Mouse (Mus musculus) retina, adult 2 months (tissue): Measurements from ENCODE around the gene Fryl.

Experiments
- DNase-seq: peaks from one replicate; pipeline ENCODE4 v3.0.0-alpha.2; 2012; ENCODE audit warnings: low read depth, low spot score

The Fryl gene

DNA sequence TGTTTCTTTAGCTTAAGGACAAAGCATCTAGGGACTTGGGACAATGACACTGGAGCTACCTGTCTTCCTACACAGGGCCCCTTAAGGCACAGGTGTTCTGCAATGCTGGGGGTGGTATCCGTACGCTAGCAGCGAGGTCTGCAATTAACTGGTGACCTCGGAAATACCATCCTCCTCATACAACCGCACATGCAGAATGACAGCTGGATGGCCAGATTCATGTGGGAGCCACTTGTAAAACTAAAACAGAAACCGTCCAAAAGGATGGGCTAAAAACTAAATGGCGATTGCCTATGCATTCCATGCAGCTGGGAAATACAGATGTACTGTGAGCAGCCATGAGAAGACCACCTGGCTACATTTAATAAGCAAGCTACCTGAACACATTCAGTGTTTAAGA lies 34.6 kb downstream of the Fryl start:
- DNase-seq, result no peak

DNA sequence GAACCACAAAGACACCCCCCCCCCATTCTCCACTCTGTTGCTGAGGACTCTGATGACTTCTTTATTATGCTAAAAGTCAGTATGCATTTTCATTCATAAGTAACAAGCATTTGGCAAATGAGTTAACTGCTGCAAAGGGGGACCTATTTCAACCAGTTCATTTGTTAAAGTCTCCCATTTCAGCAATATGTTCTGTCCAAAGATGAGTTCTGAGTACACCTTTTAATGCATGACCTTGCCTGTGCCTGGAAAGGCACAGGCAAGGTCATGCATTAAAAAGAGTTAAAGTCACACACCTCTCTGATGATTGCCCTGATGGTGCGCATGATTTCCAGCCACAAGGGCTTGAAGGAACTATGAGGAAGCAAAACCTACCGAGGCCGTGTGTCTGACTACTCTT lies 36.7 kb downstream of the Fryl start:
- DNase-seq, result no peak

DNA sequence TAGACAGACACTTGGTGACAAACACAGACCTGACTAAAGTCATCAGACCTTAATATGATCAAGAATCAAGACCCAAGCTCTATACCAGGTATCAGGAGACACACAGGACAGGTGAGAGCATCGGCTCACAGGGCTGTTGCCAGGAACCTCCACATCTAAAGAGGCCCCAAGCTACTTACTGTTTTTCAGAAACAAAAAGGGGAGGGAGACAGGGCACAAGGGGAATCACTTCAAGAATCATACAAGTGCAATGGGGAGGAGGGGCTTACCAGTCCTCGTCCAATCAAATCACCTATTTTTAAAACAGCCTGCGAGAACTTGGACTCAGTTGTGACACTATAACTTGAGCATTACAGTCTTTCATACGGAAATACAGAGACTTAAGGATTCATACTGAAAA lies 38.4 kb downstream of the Fryl start:
- DNase-seq, result no peak

DNA sequence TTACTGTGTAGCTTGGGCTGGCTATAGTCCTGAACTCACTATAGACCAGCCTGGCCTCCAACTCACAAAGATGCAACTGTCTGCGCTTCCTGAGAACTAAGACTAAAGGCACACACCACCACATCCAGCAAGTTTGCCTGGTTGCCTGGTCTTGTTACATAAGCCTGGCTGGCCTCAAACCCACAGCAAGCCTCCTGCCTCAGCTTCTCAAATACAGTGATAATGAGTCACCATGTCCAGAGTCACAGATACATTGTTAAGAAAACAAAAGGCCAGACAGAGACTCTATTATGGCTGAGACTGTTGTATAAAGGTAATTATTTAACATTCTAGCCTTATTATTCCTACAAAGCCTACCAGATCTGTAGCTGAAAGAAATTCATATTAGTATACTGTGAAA lies 39.3 kb downstream of the Fryl start:
- DNase-seq, result no peak

DNA sequence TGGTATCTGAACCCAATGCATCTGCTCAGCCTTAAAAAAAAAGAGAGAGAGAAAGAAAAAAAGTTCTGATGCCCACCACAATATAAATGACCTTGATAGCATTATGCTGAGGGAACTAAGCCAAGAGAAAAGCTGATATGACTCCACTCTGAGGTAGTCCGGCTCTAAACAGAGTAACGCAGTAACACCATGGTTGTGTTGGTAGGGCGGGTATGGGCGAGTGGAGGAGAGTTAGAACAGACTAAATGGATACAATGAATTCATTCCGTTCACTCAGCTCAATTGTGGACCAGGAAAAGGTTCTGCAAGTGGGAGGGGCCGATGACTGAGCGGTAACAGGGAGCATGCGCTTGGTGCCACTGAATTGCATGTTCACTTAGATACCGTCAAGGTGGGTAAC lies 40.4 kb downstream of the Fryl start:
- DNase-seq, result no peak

DNA sequence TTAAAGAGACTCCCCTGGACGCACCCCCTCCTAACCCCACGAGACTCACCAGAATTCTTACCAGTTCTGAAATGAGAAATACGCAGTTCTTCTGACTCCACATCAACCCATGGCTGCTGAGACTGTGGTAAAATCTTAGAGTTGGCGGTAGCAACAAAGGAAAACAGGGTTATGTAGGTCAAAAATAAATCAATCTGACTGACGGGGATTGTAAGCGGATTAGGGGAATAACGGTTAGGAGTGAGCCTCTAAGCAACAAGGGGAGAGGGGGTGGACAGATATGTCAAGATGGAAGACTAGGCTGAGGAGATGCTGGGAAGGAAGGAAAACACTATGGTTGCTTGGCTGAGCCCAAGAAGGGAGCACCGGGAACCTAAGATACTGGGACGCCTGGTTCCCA lies 44.0 kb downstream of the Fryl start:
- DNase-seq, result peak; percentile 78

DNA sequence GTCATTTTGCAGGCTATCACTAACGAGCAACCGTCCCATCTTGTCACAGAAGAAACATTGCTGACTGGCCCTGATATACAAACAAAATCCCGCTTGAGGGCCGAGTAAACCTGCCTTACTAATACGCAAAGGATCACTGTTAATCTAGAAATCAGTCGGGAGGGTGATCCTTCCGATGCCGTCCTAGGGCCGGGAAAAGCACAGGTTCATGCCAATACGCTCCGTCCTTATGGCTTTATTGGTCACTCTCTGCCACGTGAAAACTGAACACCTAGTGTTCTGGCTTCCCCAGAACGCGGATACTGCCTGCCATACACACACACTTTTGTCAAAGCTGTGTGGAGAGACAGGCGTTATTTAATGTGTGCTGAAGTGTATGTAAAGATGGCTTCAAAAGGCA lies 44.5 kb downstream of the Fryl start:
- peak; percentile 53 for DNase-seq

DNA sequence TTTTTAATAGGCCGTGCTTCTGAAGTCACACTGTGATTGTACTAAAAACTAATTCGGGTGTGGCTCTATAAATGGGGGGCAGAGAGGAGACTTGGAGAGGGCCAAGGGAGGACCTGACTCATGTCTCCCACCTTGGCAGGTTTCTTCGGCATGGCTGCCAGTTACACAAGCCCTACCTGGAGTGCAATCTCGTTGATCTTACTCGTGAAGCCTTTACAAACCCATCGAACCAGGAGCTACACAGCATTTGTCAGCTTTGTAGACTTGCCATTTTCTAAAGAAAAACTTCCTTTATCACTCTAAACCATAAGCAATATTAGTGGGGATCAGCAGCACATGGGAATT lies 45.5 kb downstream of the Fryl start:
- no peak for DNase-seq

DNA sequence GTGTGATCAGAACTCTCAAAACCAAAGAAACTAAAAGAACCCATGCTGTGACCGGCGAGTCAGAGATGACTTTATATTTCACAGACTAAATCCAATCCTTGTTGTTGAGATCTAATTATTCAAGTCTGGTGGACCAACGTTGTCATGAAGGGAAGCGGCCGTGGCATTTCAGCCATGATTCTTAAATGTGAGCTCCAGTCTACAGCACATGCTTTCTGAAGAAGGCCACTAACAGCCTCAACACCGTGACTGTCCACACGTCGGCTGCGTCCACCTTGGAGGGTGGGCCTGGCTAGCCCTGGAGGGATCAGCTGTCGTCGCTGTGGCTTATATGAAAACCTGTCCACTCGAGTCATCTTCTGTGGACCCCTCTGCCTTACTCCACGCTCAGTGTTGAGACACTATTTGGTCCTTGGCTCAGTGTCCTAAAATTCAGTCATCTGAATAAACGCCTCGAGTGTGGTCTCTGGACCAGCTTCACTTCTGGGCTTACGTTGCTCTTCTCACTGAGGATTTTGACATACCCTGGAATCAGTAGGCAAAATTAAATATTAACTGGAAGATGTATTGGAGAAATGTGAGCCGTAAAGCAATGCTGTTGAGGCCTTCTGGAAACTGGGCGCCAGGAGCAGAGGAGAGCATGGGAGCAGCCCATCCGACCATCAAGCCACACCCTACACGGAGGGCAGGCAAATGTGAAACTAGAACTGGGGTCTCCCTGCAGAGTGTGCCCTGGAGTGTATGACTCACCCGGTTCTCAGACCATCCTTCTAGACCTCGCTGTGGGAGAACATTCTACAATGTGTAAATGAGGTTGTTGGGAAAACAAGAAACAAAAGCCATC lies 46.1 kb downstream of the Fryl start:
- no peak for DNase-seq

DNA sequence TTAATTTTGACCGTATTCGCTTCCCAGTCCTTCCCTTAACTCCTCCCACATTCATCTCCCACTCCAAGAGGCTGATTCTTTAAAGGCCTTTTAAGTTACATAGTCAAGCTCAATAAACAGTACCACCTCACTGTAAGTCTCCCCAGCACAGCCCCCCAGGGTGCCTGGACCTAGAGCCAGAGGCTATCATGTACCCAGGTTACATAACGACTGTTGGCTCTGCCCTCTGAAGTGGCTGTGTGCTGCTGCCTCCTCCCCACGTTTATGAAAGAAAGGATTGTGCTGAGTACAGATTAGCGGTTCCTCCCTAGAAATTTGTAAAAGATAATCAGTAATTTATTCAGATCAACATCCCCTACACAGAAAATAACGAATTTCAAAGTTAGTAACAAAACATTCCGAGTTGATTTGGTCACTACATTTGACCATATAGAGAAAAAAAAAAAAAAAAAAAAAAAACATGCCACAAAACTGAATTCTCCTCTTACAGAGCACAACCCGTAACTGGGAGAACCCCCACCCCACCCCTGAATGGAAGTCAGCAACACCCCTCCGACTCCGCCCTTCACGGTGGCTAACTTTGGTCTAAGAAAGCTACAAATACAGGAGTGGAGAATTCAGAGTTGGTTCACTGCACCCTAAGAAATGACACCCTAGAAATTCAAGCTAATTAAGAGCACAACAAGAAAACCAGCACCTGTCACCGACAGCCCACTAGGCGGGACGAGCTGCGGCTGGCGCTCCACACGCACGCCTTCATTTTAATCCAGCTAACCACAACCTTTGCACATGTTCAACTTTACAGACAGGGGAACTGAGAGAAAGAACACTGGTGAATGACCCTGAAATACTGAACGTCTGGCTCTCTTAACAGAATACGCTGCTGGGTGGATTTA lies 47.0 kb downstream of the Fryl start:
- DNase-seq, result no peak

DNA sequence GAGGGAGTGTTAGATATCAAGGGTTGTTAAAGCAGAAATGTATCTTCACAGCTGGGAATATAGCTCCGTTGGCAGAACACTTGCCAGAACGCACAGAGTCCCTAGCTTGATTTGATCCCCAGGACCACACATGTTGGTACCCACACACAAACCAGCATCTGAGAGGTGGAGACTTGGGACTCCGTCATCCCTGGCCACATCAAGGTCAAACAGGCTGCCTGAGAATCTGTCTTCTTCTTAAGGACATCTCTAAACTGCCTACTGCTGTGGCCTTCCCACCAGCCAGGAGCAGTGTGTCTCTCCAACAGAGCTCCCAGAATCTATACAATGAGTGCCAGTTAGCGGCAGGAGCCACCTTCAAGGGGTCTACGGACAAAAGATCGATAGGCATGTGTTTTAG lies 47.8 kb downstream of the Fryl start:
- no peak for DNase-seq

DNA sequence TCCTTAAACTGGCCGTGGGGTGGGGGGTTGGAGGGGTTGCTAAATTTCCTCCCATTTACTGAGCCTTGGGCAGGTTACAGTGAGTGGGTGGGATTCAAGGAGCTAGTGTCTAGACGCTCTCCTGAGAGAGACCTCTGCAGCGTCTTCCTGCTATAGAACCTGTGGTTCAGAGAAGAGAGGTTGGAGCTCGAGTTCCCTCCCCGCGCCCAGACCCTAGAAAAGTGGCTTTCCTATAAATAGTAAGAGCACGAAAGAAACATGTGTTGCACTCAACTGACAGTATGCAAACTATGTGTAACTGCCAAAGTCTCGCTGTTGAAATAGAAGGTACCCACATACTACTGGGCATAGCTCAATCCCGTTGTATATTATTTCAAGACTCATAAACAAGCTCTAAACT lies 49.7 kb downstream of the Fryl start:
- no peak for DNase-seq

DNA sequence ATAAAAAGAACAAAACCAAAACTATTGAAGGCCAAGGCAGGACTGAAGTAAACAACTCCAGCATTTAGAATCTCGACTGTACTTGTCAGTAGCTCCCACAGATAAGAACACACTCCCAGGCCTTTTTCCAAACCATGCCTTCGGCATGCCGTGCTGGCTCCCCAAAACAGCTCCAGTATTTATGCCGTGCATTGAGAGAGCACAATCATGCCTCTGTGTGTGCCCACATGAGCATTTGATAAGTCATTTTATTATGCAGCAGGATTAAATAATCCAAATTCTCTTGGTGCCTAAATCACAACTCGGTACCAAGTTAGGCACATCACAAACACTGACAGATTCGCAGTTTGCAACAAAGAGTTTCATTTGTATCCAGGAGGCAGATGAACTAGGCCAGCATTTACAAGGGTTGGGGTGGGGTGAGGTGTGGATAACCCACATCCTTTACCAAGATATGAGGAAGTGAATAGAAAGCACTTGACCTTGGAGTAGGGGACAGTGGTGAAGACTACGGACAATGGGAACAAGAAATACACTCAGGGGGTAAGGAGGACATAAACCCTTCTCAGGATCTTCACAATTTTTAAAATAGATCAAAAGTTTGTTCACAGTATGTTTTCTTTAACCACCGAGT lies 50.3 kb downstream of the Fryl start:
- DNase-seq, result no peak

DNA sequence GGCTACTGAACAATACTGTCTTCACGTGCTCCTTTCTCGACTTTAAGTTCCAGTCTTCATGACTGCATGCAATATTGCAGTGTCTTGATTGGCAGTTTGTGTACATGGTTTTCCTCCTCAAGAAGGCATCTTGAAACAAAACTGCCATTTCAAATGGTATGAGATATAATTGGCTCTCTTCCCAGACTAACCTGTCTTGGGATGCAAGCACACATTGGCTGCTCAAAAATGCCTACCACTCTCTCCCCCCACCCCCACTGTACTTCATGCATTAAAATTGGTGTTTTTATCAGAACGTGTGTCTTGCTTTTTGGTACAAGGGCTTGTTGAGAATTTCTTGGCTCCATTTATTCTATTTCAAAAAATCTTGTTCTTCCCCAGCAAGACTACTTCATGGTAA lies 51.4 kb downstream of the Fryl start:
- DNase-seq, result no peak

DNA sequence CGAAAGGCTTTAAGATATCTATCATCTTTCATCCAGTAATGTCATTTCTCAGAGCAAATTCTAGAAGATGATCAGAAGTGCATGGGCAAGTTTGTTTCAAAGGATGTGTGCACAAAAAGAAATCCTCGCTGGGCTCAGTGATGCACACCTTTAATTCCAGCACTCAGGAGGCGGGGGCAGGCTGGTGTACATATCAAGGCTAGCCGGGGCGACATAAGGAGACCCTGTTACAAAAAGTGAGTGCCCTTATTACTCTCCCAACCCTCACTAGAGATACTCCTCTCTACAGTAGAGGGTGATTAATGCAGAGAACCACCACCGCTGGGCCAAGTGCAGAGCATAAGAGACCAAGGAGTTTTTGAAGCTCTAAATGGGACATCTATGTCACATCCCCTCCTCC lies 53.9 kb downstream of the Fryl start:
- DNase-seq, result no peak

DNA sequence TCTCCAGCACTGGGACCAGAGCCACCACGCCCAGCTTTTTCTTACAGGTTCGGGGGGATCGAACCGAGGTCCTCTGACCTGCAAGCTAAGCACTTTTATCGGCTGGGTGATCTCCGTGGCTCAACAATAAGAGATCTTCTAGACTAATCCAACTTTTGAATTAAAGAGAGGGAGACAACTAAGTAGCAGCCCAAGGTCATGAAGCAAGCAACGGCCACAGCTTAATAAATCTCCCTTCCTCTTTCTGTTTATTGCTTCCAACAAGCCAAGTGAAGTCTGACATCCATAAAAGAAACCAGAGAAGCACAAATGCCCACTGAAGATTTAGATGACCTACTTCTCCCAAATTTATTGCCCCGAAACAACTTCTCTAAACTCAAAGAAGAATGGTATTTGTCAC lies 54.3 kb downstream of the Fryl start:
- DNase-seq, result no peak

DNA sequence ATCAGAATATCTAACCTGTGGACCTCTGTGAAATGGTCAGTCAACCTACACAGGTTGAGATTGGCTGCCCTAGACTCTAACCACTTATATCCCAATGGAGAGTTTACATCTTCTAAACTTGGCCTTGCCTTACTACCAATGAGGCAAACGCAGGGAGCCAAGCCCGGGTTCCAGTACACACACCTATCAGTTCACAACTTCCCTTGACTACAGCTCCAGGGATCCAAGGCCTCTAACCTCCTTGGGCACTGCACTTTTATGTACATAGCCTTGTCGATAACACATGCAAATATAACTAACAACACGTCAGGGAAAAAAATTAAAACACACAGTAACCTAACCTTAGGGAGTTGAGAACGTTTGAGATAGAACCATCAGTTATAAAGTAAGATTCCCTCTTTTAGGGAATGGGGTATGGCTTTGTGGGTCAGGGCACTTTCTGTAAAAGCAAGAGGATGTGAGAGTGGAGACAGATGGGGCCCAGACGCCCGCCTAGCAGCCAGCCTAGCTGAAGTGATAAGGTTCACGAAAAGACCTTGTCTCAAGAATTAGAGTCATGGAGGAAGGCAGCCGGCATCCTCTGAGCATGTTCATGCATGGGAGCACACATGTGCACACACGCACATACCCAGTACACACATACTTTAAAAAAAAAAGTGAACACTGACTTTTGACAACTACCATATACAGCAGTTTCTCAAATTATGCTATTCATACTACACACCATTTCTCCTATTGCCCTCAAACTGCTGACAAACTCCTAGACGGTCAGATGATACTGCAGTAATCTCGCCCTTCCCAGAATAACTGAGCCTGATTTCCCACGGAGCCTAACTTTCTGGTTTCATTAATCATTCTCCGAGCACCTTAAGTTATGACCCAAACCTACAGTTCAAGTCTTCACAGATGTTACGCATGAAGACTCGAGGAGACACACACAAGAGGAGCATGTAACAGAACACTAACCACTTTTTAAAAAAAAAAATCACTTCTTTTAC lies 55.7 kb downstream of the Fryl start:
- DNase-seq, result no peak

DNA sequence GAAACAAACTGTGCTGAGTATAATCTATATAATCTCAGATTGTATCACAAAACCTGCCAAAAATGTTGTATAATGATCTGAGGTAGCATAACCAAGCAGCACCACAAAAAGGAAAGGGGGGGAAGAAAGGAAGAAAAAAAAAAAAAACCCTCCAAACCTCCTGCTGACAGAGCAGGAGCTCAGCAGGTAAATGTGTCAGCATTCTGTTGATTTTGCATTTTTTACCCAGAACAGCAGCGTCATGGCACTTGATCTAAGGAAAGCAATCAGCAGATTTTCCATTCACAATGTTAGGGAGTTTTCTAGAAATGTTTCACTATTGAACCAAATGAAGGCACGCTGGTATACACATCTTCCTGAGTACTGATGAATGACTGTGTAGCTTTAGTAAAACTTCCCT lies 56.8 kb downstream of the Fryl start:
- no peak for DNase-seq

DNA sequence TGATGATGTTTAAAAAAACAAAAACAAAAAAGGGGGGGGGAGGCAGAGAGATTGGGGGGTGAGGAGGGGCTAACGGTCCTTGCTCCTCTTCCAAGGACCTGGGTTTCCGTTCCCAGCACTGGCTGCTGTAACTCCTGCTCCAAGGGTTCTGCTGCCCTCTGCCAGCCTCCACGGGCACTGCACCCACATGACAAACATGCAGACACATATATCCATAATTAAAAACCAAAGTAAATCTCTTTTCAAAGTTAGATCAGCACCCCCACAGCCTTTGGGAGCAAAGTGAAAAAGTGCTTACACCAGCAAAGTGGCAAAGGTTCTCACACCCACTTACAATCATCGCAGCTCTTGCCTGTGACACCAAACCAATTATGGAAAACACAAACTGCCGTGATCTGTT lies 57.7 kb downstream of the Fryl start:
- DNase-seq, result no peak

DNA sequence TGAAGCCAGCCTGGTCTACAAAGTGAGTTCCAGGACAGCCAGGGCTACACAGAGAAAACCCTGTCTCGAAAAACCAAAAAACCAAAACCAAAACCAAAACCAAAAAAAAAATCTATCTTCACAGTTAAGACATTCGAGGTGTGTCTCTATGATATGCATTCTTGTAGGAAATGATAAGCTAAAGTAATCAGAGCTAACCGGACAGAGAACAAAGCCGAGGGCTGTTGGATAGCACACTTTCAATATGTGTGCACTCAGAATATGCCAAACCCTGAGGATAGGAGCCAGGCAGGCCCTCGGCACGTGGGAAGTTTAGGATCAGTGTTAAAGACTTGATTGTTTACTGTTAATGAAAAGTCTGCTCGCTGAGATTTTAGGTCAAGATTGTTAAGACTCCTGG lies 58.6 kb downstream of the Fryl start:
- DNase-seq, result no peak

DNA sequence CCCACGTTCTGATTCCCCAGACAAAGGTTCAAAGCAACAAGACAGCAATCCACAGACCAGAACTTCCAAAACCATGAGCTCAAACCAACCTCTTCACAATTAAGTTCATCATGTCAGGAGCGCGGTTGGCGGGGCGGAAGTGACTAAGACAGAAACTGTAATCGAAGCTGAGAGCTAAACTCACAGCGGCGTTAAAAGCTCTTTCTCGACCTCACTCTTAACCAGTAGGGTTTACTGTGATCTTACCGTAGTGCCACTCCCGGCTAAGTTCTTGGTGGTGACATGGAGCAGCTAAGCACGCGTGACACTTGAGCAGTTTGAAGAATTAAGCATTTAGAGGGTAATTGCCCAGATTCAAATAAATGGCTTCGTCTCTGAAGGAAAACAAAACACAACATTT lies 61.7 kb downstream of the Fryl start:
- no peak for DNase-seq
